ENCODE assay signal across 12 mouse cellular contexts in the genomic region with DNA sequence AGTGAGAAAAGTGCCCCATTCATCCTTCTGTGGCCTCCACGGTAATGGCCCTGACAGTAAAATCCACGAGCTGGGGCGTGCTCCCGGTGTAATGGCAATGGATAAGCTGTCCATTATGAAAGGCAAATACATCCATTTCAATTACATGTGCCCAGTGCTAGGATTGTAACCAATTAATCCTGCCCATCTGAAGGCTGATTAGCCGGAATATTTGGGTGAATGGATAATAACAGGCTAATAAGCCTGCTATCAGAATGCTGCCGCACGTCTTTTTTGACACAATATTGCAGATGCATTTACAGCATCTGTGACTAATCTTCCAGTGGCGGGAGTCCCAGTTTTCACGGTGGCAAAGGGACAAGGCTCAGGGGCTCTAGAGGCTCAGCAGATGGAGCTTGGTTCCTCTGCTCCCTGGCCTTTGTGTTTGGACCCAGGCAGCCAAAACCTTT.
DNase-seq lines count a peak whose midpoint lies in the region; ATAC-seq lines count a peak whose summit lies in the region.
"Had no signal": no experiment of that assay in that cellular context is flagged by ENCODE, and none has a peak within 500 bp of the region (broad histone marks: within the 10 kb centered on the region; RNA-seq: fewer than 3 reads in every experiment).

No protein-coding gene starts in this region.

- H3K9ac ChIP-seq in midbrain, embryonic 13.5 days (replicated peaks), result no peak overlapping the region
- no peak overlapping the region for H3K9ac ChIP-seq in intestine, embryonic 15.5 days
- H3K9ac ChIP-seq: embryonic facial prominence, embryonic 15.5 days; limb, embryonic 13.5 days had no signal

- H3K4me1 ChIP-seq in heart, embryonic 10.5 days, result no peaks in the 10 kb centered on the region
- H3K4me1 ChIP-seq in midbrain, embryonic 13.5 days (replicated peaks), result peaks cover 13% of the 10 kb centered on the region
- no peaks in the 10 kb centered on the region for H3K4me1 ChIP-seq in intestine, embryonic 15.5 days (replicated peaks)
- H3K4me1 ChIP-seq: embryonic facial prominence, embryonic 15.5 days; limb, embryonic 13.5 days had no signal

- WGBS in heart, embryonic 10.5 days, result 75% methylated on average over 9 of the region's 9 CpGs
- WGBS in midbrain, embryonic 13.5 days, result 25% methylated on average over 9 of the region's 9 CpGs
- WGBS in intestine, embryonic 15.5 days, result 72% methylated on average over 9 of the region's 9 CpGs

- DNase-seq in heart, adult 11 months, result peak; percentile 87
- DNase-seq in heart, embryonic 10.5 days (ENCODE audit: low spot score), result no peak
- DNase-seq in cerebellum, adult 11-12 months, result peak; percentile 72
- peak; percentile 5 for DNase-seq in gastrocnemius, postnatal 10 days
- no peak for DNase-seq in T-cell, adult 2 months (ENCODE audit: low spot score)
- no peak for DNase-seq in ovary, postnatal 10 days (ENCODE audit: low spot score)
- DNase-seq: kidney, postnatal 14 days had no signal

- peak; percentile 87 for ATAC-seq in midbrain, embryonic 13.5 days
- ATAC-seq in intestine, embryonic 15.5 days, result no peak
- ATAC-seq: Patski had no signal

- no peaks in the 10 kb centered on the region for H3K27me3 ChIP-seq in heart, embryonic 10.5 days (ENCODE audit: insufficient read depth, poor library complexity, severe bottlenecking)
- H3K27me3 ChIP-seq in midbrain, embryonic 13.5 days, result no peaks in the 10 kb centered on the region
- no peaks in the 10 kb centered on the region for H3K27me3 ChIP-seq in intestine, embryonic 15.5 days (replicated peaks)
- H3K27me3 ChIP-seq: embryonic facial prominence, embryonic 15.5 days; limb, embryonic 13.5 days; Patski had no signal

- H3K4me2 ChIP-seq in midbrain, embryonic 13.5 days (replicated peaks), result no peak overlapping the region
- no peak overlapping the region for H3K4me2 ChIP-seq in intestine, embryonic 15.5 days (replicated peaks)
- H3K4me2 ChIP-seq: embryonic facial prominence, embryonic 15.5 days; limb, embryonic 13.5 days had no signal

- H3K36me3 ChIP-seq in heart, embryonic 10.5 days, result no peaks in the 10 kb centered on the region
- H3K36me3 ChIP-seq in midbrain, embryonic 13.5 days, result no peaks in the 10 kb centered on the region
- no peaks in the 10 kb centered on the region for H3K36me3 ChIP-seq in intestine, embryonic 15.5 days
- H3K36me3 ChIP-seq: embryonic facial prominence, embryonic 15.5 days; limb, embryonic 13.5 days had no signal

- no peak overlapping the region for H3K27ac ChIP-seq in heart, embryonic 10.5 days
- peak overlapping the region; percentile 48 for H3K27ac ChIP-seq in midbrain, embryonic 13.5 days
- H3K27ac ChIP-seq in intestine, embryonic 15.5 days, result no peak overlapping the region
- H3K27ac ChIP-seq: embryonic facial prominence, embryonic 15.5 days; limb, embryonic 13.5 days had no signal

- H3K4me3 ChIP-seq in heart, embryonic 10.5 days, result no peak overlapping the region
- H3K4me3 ChIP-seq in midbrain, embryonic 13.5 days (replicated peaks), result no peak overlapping the region
- no peak overlapping the region for H3K4me3 ChIP-seq in intestine, embryonic 15.5 days (replicated peaks)
- H3K4me3 ChIP-seq: embryonic facial prominence, embryonic 15.5 days; limb, embryonic 13.5 days had no signal

- no peaks in the 10 kb centered on the region for H3K9me3 ChIP-seq in heart, embryonic 10.5 days
- H3K9me3 ChIP-seq in midbrain, embryonic 13.5 days, result no peaks in the 10 kb centered on the region
- H3K9me3 ChIP-seq in intestine, embryonic 15.5 days, result no peaks in the 10 kb centered on the region
- H3K9me3 ChIP-seq: embryonic facial prominence, embryonic 15.5 days; limb, embryonic 13.5 days had no signal

Comparison
In these comparisons a context has a peak if more than half of its experiments do, and no peak if none do; other contexts are left out.
1. DNase-seq: peak in heart, adult 11 months (single experiment), cerebellum, adult 11-12 months (single experiment) and gastrocnemius, postnatal 10 days (single experiment); none in heart, embryonic 10.5 days (single experiment), T-cell, adult 2 months (single experiment) and ovary, postnatal 10 days (single experiment).